Mouse (Mus musculus): ENCODE data around the gene Gsx1.

Gsx1 gene

GRCm38 (mm10) chr5:147188571-147188975, at the start of gene Gsx1:
Gsx1 (plus strand) TSS chr5:147188696.
- peak; percentile 39 for DNase-seq (ENCODE audit: low spot score)

- no peak for DNase-seq (ENCODE audit: low spot score)
Measured at GRCm38 (mm10) chr5:147147340-147147739, 41.2 kb upstream of the Gsx1 start.

DNA sequence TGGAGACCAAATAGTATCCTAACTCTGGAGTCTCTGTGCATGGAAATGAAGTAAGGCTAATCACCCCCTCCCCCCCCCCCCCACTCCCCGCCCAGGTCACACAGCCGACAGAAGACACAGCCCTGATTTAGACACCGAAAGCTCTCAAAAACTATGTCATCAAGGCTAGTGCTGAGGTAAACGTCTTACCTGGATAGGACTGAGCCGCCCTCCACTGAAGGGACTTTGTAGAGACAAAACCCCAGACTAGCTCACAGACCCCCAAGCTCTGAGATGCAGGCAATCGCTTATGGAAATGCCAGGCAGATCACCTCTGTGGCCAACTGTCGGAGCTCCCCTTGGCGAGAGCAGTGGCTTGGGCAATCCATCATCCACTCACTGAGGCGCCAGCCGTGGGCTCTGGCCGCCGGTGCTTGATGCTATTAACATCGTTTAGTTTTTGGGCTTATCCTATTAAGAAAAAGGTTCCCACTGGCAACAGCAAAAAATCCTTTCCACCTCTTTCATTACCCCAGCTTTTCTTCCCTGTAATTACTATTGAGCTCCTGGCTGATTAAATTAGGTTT, 33.6 kb upstream of the Gsx1 start:
- no peak for DNase-seq (ENCODE audit: low spot score)

GRCm38 (mm10) chr5:147155449-147156133, 32.9 kb upstream of the Gsx1 start:
- DNase-seq (ENCODE audit: low spot score): no peak

- no peak for DNase-seq (ENCODE audit: low spot score)
Measured at GRCm38 (mm10) chr5:147156376-147156775, 32.1 kb upstream of the Gsx1 start.

GRCm38 (mm10) chr5:147157441-147157840, 31.1 kb upstream of the Gsx1 start:
- DNase-seq (ENCODE audit: low spot score): no peak

DNA sequence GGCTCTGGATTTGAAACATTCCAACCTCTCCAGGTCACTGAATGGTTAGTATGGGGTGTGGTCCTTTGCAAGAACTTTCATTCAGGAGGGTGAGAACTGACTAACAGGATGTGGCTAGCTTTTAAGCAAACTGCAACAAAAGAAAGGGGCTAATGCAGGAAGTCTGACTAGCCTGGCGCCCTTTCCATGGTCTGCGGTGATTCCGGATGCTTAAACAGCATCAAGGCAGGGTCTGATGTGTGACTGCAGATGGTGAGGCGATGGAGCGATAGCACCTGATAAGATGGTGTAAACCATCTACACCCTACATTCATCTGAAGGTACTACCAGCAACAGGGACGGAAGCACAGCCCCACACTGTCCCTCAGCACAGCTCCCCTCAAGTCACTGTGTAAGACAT, 29.2 kb upstream of the Gsx1 start:
- DNase-seq (ENCODE audit: low spot score): no peak

- no peak for DNase-seq (ENCODE audit: low spot score)
Measured at GRCm38 (mm10) chr5:147159792-147160191, 28.7 kb upstream of the Gsx1 start.

GRCm38 (mm10) chr5:147165060-147165459, 23.4 kb upstream of the Gsx1 start:
- DNase-seq (ENCODE audit: low spot score): no peak

DNA sequence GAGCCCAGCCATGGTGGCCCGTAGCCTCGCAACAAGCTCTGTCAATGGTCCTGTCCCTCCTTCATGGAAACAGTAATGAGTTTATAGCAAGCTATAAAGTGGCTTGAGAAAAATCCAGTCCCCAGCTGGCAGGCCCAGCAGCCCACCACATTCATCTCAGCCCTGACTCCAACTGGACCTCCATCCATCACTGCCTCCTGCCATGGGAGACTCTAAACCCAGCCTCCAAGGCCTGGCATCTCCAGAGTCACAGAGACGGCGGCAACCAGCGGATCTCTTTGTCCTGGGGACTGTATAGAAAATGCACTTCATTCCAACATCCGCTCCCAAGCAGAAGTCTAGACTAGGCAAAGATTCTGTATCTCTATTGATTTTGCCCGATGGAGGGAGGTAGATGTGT, 18.4 kb upstream of the Gsx1 start:
- DNase-seq (ENCODE audit: low spot score): no peak

DNA sequence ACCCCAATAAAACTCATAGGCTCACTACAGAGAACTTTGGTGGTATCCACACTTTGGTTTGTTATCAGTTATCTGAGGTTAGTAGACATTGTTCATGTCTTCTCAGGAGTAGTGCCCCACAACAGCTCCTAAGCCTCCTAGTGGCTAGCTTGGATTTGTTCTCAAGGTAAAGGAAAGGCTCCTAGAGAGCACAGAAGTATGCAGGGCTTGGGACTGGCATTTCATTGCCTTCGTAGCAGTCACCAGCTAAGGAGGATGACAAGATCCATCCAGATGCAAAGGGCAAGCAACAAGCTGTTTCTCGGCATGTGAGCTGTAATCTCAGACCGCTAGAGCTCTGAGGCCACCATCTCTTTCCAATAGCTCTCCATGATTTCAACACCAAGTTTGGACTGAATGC, 14.4 kb upstream of the Gsx1 start:
- DNase-seq (ENCODE audit: low spot score): no peak

DNA sequence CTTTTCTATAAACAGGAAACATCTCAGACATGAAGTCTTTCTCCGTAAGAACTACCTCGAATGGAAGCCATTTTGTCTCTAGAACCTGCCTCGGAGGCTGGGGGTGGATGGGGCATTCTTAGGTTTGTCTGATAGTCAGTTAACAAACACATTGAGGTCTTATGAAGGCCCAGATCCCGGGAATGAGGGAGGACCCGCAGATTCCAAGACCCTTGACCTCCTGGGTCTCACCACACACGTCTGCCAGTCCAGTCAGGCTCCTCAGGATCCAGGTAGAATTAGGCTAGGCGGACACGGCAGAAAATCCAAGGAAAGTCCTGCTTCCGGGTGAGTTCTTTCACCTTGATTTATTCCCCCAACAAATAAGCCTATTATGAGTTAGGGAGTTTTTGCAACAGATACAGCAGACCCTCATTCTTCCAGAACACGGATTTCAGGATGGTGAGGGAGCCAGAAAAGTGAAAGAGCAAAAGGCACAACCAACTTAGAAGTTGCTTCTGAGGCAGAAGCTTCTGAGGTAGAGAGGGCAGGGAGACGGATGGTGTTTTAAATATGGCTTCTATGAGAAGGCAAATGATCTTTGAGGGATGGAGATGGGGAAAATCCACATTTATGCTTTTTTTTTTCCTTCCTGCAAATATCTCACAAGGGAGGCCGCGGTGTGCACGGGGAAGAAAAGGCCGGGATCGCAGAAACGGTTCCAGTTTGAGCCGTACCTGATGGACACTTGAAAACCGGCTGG, 3.2 kb upstream of the Gsx1 start:
- DNase-seq (ENCODE audit: low spot score): no peak

- no peak for DNase-seq (ENCODE audit: low spot score)
Measured at GRCm38 (mm10) chr5:147186001-147186431, 2.5 kb upstream of the Gsx1 start.

DNA sequence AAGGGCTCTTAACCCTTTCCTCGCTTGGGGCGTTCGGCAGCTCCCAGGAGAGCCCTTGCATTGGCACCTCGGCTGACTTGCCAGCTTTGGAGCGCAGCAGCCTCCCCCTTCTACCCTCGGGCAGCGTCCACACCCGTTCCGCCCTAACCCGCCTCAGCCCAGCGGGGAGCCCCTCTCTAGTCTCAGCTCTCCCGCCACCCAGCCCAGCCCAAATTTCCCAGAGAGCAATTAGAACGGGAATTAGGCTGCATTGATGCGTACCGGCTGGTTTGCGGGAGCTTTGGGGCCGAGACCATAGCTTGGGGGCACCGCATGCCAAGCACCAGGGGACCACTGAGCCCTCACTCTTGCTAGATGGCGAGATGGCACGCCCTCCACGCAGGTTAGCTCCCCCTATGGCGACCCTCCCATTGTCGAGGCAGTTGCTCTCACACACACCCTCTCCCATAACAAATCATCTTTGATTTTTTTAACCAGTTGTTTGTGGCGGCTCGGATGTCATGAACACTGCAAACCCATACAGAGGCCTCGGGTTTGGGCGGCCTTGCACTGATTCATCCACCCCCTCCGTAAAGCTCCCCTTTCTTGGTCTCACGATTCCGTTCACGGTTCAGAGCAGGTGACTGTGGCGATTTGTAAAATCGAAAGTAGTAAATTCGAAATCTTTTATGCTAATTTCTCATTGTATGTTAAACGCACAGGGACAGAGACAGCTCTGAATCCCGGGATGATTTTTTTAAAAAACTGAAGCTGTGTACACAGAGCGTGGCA, 1.5 kb upstream of the Gsx1 start:
- DNase-seq (ENCODE audit: low spot score): no peak

DNA sequence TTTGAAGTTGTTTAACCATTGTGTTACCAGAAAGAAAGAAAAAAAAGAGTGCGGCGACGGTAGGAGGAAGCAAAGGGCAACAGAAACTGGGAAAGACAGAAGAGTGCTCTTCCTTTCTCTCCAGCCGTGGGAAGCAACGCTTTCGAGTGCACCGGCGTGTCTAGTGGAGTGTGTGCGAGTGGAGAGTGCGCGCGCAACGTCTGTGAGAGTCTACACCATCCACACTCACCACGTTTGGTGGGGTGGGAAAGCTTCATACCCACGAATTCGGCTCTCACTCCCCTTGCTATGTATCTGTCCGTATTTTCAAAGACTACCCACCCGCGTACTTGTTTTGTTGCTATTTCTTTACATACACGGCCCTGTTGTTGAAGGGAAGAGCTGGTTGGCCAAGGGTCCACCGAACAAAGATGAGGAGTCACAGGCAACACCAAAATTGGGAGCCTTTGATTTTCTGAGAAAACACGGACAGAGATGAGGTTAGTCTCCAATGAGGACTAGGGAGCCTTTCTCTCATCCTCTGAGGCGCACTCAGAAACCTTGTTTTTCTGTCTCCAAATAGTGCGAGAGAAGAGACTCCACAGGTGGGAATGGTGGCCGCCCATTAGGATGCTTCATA, 835 bp upstream of the Gsx1 start:
- no peak for DNase-seq (ENCODE audit: low spot score)

DNA sequence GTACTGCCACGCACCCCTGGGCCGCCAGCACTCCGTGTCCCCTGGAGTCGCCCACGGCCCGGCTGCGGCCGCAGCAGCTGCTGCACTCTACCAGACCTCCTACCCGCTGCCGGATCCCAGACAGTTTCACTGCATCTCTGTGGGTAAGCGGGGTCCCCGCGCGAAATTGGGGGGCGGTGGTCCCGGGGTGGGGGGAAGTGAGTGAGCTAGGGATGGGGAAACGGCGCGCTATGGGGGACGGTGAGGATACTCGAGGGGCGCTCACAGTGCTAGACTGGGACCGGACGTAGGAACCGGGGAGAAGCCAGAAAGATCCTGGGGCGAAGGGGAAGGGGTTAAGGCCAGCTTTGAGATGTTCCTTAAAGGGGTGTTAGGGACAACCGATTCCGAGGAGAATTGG, 660 bp downstream of the Gsx1 start:
- DNase-seq (ENCODE audit: low spot score): no peak

DNA sequence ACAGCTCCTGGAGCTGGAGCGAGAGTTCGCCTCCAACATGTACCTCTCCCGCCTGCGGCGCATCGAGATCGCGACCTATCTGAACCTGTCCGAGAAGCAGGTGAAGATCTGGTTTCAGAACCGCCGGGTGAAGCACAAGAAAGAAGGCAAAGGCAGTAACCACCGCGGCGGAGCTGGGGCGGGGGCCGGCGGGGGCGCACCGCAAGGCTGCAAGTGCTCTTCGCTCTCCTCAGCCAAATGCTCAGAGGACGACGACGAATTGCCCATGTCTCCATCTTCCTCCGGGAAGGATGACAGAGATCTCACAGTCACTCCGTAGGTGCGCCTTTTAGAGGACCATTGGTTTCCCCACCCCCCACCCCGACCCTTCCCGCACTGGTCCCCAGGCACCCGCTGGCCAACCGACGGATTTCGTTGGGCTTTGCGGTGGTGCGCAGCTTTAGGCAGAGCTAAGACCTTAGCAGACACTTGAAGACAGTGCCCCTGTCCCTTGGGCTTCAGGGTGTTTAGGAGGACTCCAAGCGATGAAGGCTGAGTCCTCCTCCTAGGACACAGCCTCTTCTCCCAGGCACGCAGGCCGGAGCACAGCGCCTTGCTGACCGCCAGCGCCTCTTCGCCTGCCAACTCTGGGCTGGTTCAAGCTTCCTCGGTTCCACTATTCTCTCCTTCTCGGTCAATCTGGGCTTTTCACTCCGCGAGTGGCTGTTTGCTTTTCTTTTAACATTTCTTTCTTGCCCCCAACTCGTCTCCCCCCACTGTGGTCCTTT, 1.5 kb downstream of the Gsx1 start:
- no peak for DNase-seq (ENCODE audit: low spot score)

GRCm38 (mm10) chr5:147190885-147191284, 2.4 kb downstream of the Gsx1 start:
- no peak for DNase-seq (ENCODE audit: low spot score)

GRCm38 (mm10) chr5:147191801-147192575, 3.5 kb downstream of the Gsx1 start:
- no peak for DNase-seq (ENCODE audit: low spot score)

DNA sequence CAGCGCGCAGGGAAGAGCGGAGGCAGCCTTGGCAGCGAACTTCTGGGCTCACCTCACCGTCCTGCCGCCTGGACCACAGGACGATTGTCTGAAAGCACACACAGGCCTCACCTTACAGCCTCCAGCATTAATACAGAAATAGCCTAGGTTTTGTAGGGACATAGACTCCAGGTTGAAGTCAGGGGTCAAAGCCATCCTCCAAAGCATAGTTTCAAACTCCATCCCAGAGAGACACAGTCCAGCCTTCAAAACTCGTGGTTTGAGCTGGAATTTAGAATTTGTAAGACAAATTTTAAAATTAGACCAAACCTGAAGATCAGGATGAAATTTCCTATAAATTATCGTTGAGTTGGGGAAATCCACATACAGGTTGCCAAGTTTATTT, 4.1 kb downstream of the Gsx1 start:
- no peak for DNase-seq (ENCODE audit: low spot score)

DNA sequence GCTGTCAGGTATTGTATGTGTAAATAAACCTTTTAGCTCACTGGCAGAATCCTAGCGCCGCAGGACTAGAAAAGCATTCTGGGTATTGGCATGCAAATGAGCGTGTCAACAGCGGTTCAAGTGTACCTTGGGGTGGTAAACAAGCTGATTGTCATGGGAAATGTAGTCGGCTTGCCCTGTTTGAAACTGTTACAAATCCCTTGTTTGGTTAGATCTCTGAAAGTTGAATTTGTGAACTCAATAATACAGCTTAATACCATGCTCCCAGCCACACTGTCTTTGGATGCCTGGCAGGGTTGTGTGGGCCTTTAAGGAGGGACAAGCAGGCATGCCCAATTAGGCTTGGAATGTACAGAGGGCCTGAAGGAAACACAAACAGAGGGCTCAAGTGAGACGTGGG, 16.4 kb downstream of the Gsx1 start:
- DNase-seq (ENCODE audit: low spot score): no peak

Data from ovary, postnatal 10 days (tissue).